Mouse (Mus musculus) small intestine, adult 2 months (tissue): ENCODE results near the gene Entpd2.

Source experiments
- CTCF ChIP-seq: fragments of 200-500 bp; IDR thresholded peaks from 2 replicates; pipeline ENCODE4 v1.5.1; 2012; ENCODE audit warnings: low read depth, mild to moderate bottlenecking, control low read depth, inconsistent platforms, low read length, moderate library complexity, mixed read lengths; ENCODE audit not compliant: insufficient replicate concordance, insufficient read length; ENCODE audit errors: extremely low read depth
- POLR2A ChIP-seq: fragments of 200-500 bp; IDR thresholded peaks from 2 replicates; pipeline ENCODE4 v1.6.1; 2012; ENCODE audit warnings: low read depth, mild to moderate bottlenecking, control low read depth, inconsistent platforms, low read length, moderate library complexity

GRCm38 (mm10) chr2:25400764-25401163 lies 5.1 kb downstream of the Entpd2 start:
- TF ChIP-seq CTCF (peak; percentile 74), POLR2A (no peak)
